Mouse (Mus musculus) spleen, adult 18-20 months (tissue): ENCODE results near the gene Gpsm1.
A peak's percentile ranks its signal among the peaks of the same experiment; 100 is the strongest.

ENCODE experiments used
- DNase-seq, 2 experiments: peaks; one replicate each; pipeline ENCODE4 v3.0.0; 2022; ENCODE audit warnings: mixed read lengths in 2 of 2

The Gpsm1 gene

GRCm38 (mm10) chr2:26342044-26342443 is 26.7 kb downstream of the Gpsm1 start:
- no peak for DNase-seq

- DNase-seq, result no peak
These were observed 27.5 kb downstream of the Gpsm1 start for GRCm38 (mm10) chr2:26342609-26343490.

- no peak for DNase-seq
These were observed 32.9 kb downstream of the Gpsm1 start for GRCm38 (mm10) chr2:26348241-26348640.

GRCm38 (mm10) chr2:26351358-26352290 is 36.3 kb downstream of the Gpsm1 start, which contains the start of gene Dnlz:
Dnlz (minus strand) TSS chr2:26352110.
- peak; percentile 85 to 93 for DNase-seq

- peak; percentile 19 to 46 for DNase-seq
These were observed 37.1 kb downstream of the Gpsm1 start for GRCm38 (mm10) chr2:26352291-26352910.

- DNase-seq, result no peak
These were observed 38.0 kb downstream of the Gpsm1 start for GRCm38 (mm10) chr2:26353066-26353980.

GRCm38 (mm10) chr2:26354401-26354800 is 39.1 kb downstream of the Gpsm1 start:
- no peak for DNase-seq

- no peak for DNase-seq
These were observed 40.9 kb downstream of the Gpsm1 start for GRCm38 (mm10) chr2:26356231-26356630.

- DNase-seq, result no peak
These were observed 41.4 kb downstream of the Gpsm1 start for GRCm38 (mm10) chr2:26356678-26357077.

GRCm38 (mm10) chr2:26357484-26357883 is 42.2 kb downstream of the Gpsm1 start:
- DNase-seq, result no peak

- DNase-seq, result no peak
These were observed 43.5 kb downstream of the Gpsm1 start for GRCm38 (mm10) chr2:26358667-26359320.

GRCm38 (mm10) chr2:26359983-26360382 is 44.7 kb downstream of the Gpsm1 start:
- no peak for DNase-seq

- DNase-seq, result no peak
These were observed 45.5 kb downstream of the Gpsm1 start, which contains the start of gene Card9 for GRCm38 (mm10) chr2:26360772-26361171. Card9 (minus strand) TSS chr2:26360918.

- DNase-seq, result no peak
These were observed 47.7 kb downstream of the Gpsm1 start for GRCm38 (mm10) chr2:26362991-26363390.

- DNase-seq, result no peak
These were observed 48.2 kb downstream of the Gpsm1 start for GRCm38 (mm10) chr2:26363481-26363880.

GRCm38 (mm10) chr2:26364738-26365465 is 49.6 kb downstream of the Gpsm1 start:
- no peak for DNase-seq

GRCm38 (mm10) chr2:26367911-26368310 is 52.6 kb downstream of the Gpsm1 start:
- no peak for DNase-seq

GRCm38 (mm10) chr2:26368572-26368971 is 53.3 kb downstream of the Gpsm1 start:
- no peak for DNase-seq

- DNase-seq, result no peak
These were observed 57.1 kb downstream of the Gpsm1 start for GRCm38 (mm10) chr2:26372396-26372795.

GRCm38 (mm10) chr2:26380131-26380771 is 64.9 kb downstream of the Gpsm1 start, which contains the start of gene Snapc4:
Snapc4 (minus strand) TSS chr2:26380653.
- DNase-seq, result peak; percentile 67 to 81
